Mouse (Mus musculus) cortical plate, adult 2 months (tissue): ENCODE measurements at regions not wholly inside any gene's neighbourhood (a gene's known extent, or its start where the extent isn't known, plus 50 kb on each side); places are given as distances from the start of the nearest gene placed in this dataset.

Experiments used
- CTCF ChIP-seq: fragments of 200-500 bp; IDR thresholded peaks from 2 replicates; pipeline ENCODE4 v1.5.1; 2011; ENCODE audit warnings: mild to moderate bottlenecking, control low read depth, low read length; ENCODE audit not compliant: insufficient read depth; ENCODE audit errors: extremely low read depth
- POLR2A ChIP-seq: fragments of 200-500 bp; IDR thresholded peaks from 2 replicates; pipeline ENCODE4 v1.6.1; 2011; ENCODE audit warnings: mild to moderate bottlenecking, low read length, control low read depth; ENCODE audit not compliant: insufficient read depth; ENCODE audit errors: extremely low read depth

GRCm38 (mm10) chr12:107093326-107093725, 395.1 kb upstream of the 3110018I06Rik start:
- TF ChIP-seq CTCF = no peak
- no peak for TF ChIP-seq POLR2A
